Mouse (Mus musculus) cerebellum, postnatal 36 days (tissue): ENCODE measurements around the gene Vmn2r63.
"Not testable (repeated sequence)": the region's sequence is repeated elsewhere in the genome, so short reads cannot be mapped to it uniquely, and the experiment has no call there.

Experiments
- DNase-seq, 2 experiments: peaks; one replicate each; pipeline ENCODE4 v3.0.0; 2021 to 2022; ENCODE audit warnings: mixed read lengths in 2 of 2

Vmn2r63 gene

DNA sequence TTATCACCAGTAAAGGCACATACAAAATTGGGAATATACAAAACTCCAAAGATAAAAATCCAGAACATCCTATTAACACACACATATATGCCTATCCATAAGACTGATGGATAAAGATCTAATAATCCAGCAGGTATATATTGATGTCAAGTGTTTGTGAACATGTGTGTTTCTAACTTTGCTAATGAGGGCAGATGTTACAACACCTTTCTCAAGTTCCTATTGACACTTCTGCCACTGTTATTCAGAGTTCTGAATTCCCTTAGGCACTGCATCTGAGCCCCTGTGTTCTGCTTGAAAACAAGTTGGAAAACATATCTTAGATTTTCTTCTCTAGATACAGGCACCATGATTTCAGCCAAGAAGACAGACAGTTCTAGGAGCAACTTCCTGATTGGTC lies at the start of gene Vmn2r63:
TSS of gene Vmn2r63 (minus strand) at position 101 of the 400 bp plus-strand sequence.
- DNase-seq = not testable (repeated sequence)

DNA sequence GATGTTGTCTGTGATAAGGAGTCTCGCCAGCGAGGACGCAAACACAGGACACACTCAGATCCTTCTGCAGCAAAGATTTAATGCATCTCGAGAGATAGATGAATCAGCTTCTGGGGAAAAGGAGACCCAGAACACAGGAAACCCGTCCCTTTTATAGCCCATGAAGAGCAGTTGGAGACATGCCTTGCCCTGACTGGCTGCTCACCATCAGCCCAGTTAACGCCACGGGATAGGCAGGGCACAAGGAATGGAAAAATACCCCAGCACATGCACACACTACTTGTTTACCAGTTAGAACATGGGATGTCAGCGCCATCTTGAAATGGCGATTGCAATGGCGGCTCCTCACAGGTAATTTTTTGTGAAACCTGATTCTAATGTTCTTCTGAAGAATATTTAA lies 47.1 kb upstream of the Vmn2r63 start:
- DNase-seq = no peak

DNA sequence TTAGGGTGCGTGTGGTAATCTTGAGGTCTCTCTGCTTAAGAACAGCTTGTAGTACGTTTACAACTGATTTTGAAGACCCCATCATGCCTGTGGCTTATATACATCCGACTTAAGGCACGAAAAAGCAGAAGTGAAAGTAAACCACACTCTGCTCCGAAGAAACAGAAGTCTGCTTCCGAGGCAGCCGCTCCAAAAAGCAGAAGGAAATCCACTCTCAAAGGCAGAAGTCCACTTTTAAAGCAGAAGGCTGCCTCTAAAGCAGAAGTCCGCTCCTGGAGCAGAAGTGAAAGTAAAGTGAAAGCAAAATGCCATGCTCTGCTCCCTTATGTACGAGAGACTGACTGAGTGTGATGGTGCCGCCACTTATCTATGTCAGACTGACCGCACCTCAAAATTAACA lies 46.5 kb upstream of the Vmn2r63 start:
- DNase-seq = no peak

DNA sequence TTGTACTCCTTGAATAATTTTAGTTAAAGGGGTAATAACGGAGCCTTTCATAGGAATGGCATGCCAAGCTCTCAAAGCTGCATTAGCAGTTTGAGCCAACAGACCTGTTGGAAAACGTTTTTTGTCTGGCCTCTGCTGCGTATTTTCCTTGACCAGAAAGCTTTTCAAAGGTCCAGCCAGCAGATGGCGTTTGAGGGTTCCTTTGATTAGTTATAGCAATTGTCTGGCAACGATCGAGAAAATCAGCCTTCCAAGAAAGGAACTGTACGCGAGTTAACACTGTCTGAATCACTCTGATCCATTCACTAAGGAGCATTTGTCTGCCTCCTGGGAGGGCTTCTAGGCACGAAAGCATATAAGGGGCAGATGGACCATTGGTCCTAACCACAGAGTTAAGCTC lies 31.6 kb upstream of the Vmn2r63 start:
- DNase-seq = no peak

DNA sequence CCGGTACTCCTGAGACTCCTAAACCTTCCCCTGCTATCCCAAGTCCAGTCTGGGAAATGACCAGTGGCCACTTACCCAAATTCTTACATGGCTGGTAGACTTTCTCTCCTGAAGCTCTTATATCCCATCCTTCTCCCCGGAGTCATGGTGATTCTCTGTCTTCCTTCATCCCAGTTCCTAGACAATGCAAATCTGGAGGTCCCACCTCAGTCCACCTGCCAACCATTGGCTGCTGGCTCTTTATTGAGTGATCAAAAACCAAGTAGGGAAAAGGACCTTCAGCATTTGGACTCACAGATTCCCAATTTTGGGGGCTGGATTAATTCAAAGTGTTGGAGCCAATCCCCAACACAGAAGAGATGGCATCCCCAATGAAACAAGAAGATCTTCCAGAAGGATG lies 35.6 kb downstream of the Vmn2r63 start:
- not testable (repeated sequence) for DNase-seq

DNA sequence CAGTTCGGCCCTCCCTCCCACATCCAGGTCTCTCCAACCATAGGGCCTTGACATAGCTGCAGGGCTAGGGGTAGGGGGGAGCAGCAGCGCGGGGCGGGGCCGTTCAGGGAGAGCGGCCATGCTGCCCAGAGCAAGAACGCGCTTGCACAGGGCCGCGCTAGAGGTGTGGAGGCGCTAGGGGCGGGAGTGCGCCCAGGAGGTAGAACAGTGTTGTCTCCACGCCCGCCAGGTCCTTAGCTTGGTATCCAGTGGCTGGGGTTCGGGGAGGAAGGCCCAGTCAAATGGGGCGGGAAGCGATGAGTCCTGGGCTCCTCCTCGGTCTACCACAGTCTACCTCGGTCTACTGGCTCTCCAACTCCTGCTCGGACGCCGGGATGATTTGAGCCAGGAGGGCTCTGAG lies 55.5 kb downstream of the Vmn2r63 start:
- DNase-seq = no peak

DNA sequence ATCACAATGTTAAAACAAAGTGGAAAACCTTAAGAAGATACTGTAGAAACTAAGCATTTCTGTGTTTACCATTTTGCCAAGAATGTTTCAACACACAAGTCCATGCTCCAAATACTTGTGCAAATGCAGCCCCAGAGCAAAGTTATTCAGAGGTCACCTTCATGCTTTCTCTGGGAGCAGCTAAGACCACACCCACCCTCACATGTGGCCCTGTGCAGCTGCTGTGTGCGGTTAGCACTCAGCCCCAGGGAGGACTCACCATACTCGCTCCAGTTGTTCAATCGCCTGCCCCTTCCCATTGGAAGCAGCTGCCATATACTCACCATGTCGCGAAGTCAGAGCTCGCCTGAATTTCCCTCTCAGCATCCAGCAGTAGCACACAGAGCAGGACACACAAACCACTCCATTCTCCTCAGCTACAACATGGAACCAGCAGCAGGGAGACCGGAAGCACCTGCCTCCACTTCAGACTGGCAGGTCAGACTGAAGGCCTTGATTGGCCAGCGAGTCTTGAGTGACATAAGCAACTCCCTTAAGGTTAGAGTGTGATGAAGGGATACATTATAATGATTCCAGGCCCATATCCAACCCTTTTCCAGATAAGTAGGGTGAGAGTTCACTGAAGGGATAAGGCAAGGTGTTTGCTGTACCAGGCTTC lies 66.7 kb downstream of the Vmn2r63 start, which contains the start of gene Gm2381:
TSS of gene Gm2381 (minus strand) at position 434 of the 658 bp plus-strand sequence.
- not testable (repeated sequence) for DNase-seq
